Mouse (Mus musculus): ENCODE data around the gene Prkn.

Gene Prkn

DNA sequence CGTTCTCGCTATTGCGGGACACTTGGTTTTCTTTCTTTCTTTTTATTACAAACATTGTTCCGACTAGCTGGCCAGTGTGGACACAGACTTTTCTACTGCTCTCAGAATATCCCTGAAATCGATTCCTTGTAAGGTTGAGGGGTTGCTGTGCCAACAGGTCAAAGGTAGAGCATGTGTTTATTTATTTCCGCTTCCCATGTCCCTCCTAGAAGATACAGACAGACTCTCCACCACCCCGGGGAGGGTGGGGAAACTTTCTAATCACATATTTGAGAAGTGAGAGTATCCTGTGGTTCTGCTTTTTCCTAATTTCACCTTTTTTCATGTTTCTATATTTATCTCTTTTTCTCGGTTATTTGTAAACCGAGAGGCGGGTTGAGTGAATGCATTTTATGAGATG lies 797.5 kb downstream of the Prkn start:
- in situ Hi-C loops (cut with MboI, MseI), result no loop called here

DNA sequence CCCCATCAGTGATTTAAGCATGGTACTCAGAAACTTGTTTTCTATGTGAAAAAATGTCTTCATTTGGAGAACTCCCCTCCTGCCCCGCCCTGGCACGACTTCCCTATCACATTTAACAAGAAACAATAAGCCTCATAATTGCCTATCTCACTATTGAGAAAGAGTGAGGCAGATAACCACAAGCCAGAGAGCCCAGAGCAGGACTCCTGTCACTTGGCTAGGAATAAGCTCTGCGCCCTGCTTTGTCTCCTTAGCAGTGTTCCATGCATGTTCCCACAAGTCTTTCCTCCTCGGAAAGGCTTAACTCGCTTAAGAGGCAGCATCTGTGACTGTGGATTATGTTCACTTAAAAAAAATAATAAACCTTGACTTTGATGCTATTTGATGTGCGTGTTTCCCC lies 798.3 kb downstream of the Prkn start:
- in situ Hi-C loops (cut with MboI, MseI), result no loop called here

DNA sequence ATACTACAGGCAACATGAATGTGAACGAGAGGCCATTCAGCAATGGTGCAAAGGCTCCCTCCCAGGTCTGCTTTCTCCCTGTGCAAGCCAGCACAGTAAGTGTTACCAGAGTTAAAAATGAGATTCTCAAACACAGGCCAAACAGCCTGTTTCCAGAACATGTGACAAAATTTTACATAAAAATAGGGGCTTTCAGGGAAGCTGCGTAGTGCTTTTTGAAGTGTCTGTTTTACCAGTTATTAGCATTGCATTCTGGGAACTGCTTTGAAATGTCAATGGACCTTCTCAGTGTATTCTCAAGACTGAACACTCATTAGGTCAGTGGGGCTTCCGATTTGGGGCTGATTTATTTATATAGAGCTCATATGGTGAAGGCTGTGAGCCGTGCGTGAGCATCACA lies 799.6 kb downstream of the Prkn start:
- in situ Hi-C loops (cut with MboI, MseI), result no loop called here

DNA sequence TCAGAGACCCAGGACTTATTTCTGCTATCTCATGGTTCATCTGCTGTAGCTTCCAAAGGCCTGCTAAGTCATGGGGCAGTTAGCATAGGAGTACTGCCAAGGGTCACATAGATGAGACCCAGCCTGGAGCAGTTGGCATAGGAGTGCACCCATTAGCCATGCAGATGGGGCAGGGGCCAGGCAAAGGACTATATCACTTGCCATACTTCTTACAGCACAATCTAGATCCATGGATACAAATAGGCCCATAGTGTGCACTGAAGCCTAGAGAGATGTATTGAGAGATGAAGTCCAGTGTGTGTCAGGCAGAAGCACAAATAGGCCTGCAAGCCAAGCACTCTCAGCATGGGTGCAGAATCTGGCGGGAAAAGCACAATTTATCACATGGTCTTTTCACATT lies 802.1 kb downstream of the Prkn start:
- in situ Hi-C loops (cut with MboI, MseI), result no loop called here

DNA sequence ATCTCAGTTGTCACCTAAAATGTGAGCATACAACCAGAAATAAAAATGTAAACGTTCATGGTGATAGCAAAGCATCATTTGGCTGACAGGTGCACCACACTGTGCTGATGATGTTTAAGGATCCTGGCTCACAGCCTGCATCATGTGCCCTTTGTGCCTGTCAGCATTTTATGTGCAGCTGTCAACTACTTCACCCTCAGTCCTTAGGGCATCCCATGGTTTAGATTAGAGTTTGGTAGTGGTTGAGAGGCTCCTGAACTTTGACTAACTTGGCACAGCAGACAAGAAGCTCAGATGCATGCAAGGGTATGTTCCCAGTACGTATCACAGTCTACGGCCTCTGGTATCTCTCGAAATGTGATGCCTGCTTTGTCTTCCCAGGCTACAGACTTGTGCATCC lies 803.8 kb downstream of the Prkn start:
- in situ Hi-C loops (cut with MboI, MseI), result no loop called here

DNA sequence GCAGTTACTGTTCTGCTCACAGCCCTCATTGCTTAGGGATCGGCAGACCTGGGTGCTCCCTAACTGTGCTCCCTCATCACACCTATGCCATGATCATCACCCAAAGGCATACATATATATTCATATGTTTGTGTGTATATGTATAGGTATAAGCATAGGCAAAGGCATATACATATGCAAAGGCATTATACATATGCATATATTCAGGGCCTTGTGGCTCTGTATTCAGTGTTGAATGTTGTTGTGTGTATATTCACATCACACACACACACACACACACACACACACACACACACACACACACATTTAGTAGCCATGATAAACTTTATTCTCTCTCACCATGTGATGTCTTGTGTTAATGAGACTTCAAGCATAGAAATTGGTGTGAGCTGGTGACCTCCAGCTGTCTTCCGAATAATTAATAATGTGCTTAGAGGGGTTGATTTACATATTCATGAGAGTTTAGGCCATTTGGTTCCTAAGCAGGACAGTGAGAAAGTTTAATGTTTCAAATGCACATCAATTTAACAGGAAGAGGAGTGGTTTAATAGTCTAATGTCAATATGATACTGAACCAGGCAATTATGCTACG lies 804.8 kb downstream of the Prkn start:
- in situ Hi-C loops (cut with MboI, MseI), result no loop called here

DNA sequence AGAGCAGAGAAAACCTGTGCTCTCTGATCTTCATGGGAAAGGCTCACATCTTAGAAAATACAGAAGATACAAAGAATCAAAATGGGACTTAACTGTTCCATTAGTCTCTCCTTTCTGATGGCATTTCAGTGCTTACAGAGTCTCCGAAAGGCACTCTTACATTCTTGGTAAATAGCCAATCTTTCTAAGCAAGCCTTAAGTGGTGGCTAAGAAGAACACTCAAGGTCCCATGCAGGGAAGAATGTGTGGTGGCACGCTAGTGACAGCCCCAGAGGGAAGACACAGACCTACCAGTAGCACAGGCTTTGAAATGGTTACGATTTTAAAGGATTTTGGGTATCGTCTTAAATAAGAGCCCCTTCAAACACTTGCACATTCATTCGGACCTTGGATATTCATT lies 816.2 kb downstream of the Prkn start:
- in situ Hi-C loops (cut with MboI, MseI), result no loop called here

DNA sequence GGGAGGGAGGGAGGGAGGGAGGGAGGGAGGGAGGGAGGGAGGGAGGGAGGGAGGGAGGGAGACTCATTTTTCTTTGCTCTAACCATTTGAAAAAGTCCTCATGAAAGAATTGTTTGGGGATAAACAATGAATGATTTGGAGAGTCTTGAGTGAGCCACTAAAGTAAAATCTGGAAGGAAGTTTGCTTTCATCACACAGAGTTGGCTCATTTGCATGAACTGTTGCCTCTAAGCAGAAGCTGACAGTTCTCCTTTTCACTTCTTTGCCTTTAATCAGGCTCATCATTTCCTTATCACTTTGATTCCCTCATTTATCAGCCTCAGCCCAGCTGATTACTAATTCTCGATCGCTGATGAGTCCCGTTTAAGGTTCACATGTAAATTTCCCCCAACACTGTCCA lies 816.7 kb downstream of the Prkn start:
- in situ Hi-C loops (cut with MboI, MseI), result no loop called here

DNA sequence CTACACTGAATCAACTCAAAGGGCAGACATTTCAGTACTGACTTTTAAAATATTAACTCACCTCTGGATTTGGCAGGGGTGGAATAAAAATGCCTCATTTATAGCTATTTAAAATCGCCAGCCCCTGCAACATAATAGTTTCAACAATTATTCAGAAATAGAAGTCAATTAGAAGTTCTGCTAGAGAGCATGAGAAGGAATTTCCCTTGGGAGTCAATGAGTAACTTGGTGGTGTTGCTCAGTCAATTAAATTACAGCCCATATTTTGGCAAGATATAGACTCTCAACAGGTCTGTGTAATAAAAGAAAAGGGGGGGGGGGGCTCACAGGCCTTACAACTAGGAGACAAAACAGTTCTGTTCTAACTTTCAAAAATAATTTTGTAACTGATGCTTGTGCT lies 821.7 kb downstream of the Prkn start:
- in situ Hi-C loops (cut with MboI, MseI), result no loop called here

DNA sequence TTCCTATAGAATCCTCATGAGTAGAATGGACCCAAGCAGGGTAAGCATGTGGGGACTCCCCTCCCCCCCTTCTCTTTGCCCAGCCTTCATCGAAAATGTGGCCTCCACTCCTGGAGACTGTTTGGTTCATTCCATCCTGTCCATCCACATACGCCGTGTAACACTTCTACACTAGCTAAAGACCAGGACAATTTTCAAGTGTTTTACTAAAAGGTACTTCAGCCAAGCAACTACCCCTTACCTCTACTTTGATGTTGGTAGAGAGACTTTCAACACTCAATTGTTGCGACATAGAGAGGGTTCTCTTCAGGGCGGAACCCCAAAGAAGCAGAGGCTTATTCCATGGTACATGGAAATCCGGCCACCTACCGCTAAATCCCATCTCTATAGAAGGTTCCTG lies 823.3 kb downstream of the Prkn start:
- in situ Hi-C loops (cut with MboI, MseI), result no loop called here

DNA sequence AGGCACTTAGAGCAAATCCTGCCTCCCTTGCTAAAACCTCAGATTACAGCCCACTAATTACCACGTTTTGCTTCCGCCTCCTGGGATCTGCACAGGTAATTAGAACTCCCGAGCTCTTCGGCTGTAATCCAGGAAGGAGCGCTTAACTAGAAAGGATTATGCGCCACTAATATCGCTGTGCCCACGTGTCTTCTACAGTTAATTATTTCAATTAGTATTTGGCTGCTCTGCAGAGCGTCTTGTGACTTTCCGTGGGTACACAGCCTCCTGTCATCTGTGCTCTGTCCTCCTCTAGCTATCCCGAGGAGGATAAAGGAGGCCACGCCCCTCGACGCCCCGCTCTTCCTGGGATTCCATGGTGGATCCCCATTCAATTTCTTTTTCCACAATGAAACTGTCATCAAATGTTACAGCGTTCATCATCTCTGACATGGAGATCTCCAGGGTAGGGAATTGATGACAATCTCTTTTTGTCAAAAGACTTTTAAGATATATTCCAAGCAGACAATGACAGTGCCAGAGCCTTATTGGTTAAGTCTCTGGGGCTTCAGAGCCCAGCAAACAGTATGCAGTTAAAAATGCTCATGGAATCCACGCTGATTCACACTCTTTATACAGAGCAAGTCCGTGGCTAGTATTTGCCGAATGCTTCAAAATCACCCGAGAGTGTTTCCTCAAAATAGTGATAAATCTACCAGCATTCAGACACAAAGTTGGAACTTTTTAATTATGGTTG lies 824.6 kb downstream of the Prkn start:
- in situ Hi-C loops (cut with MboI, MseI), result no loop called here

DNA sequence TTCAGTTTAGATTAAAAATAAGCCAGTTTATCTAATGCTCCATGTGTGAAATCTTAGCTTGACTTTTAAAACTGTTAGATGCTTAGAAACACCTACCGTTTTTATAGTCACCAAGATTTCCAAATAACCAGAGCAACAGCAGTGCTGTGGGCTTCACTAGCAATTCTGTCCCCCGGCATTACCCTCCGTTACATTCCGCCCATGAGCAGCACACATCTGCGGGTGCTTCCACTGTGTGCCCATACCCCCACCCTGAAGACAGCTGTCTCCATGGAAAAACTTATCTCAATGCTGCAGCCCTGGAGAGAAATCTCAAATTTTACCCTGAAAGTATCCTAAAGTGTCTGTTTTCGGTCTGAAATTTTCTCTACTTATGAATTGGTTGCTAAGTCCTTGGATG lies 839.5 kb downstream of the Prkn start:
- in situ Hi-C loops (cut with MboI, MseI), result no loop called here

DNA sequence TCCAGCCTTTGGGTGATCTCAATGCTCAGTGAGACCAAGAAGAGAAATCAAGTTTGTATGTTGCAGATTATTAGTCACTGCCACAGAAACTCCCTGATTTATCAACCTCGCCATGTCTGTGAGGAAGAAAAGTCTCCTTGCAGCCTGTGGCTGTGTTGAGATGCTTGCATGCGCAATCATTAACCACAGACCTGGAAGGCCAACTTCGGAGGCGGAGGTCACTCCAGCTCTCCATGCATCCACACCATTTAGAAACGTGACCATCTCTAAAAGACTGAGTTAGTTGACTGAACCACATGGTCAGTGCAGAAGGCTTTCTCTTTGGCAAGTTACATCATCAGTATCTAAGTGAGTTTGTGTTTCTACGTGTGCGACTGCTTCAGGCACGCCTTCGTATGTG lies 840.3 kb downstream of the Prkn start:
- in situ Hi-C loops (cut with MboI, MseI), result no loop called here

DNA sequence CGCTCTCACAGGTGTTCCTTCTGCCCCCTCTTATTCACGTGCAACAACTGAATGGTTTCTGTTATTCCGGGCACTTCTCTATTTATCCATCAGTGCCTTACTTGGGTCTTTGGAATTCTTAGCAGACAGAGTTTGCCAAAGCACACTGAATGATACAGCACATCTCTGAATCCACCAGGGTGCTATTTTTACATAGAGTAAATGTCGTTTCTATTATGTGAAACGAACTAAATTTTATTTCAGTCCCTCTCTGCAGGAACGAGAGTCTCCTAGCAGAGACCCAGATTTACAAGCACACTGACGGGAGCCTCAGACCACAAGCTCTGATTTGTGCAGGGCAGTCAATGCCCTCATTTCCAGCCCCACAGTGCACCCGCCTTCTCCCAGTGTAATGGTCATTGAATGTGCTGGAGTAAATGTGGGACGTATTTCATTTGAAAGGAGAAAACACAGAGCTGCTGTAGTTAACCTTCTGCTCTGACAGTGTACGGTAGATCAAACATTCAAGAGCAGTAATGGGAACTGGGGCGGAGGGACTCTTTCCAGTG lies 841.7 kb downstream of the Prkn start:
- in situ Hi-C loops (cut with MboI, MseI), result no loop called here

DNA sequence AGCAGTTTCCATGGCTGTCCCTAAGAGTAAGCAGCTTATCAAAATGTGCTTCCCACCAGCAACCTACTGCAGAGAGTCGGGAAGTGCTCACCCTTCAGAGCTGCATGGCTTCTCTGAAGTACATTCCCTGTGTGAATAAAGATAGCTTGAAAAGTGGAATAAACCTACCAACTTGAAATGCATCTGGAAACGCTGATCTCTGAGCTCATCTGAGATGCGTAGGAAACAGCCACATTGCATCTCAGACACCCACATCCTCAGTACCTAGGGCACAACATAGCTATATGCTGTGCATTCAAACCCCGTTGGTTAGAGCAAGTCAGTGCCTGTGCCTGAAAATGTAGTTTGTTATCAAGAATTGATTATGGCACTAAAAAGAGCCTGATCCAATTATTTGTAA lies 864.8 kb downstream of the Prkn start:
- in situ Hi-C loops (cut with MboI, MseI), result no loop called here

DNA sequence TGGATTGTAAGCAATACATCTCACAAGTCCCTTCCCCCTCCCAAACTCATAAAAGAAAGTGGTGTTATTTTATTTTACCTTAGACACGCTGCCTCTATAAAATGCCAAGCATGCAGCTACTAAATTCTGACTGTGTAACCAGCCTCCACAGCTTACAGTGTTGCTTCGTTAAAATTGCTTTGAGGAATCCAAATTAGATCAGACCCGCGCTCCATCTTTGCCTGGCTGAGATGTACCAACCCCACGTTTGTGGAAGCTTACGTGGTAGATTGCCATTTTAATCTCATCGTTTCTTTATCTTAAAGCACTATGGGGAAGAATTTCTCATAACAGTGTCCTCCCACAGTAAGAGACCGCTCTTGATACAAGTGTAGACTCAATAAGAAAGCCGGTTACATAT lies 865.6 kb downstream of the Prkn start:
- in situ Hi-C loops (cut with MboI, MseI), result no loop called here

DNA sequence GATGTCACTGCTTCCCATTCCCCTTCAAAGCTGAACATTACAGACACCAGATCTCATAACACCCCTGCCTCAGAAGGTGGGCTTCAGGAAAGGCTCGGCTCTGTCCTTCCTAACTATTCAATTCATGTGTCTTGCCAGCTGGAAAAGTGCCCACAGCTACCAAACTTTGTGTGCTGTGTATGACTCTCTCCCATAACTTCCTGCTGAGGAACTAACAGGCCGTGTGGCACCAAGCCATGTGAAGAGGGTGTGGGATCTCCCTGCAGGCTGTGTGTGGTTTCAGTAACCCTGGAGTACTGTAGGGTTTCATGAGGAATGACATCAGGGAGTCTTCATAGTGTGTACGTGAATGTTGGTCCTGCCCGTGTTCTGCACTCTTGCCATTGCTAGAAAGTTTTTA lies 871.9 kb downstream of the Prkn start:
- in situ Hi-C loops (cut with MboI, MseI), result no loop called here

DNA sequence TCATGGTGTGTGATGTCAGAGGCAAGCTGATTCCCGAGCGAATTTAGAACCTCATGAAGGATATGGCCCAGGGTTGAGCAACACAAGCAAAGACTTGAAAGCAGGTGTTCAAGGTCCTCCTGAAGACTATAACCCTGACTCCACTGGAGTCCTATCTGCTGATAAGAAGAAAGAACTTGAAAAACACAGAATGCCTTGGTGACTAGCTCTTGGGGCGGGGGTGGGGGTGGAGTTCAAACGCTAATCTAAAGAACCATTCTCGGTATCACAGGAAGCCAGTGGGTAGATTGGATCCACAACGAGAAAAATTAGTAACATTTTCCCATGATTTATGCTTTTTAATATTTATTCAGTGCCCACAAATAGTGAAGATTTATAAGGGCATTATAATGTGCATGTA lies 879.6 kb downstream of the Prkn start:
- in situ Hi-C loops (cut with MboI, MseI), result no loop called here

DNA sequence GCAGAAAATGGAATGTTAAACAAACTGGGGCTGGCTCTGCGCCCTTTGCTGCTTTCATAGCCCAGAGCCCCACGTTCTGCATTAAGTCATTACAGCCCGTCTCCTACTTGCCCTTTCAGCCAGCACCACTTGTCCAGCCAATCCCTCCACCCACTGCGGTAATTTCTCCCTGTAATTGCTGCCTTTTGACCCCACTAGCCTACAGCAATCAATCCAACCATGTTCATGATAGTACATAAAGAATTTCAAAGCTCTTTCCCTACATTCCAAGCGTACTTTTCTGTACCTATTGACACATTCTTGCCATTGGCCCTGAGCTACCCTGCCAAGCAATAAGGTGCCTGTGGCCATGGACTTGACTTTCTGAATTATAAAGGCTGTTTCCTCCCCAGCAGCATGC lies 881.7 kb downstream of the Prkn start:
- in situ Hi-C loops (cut with MboI, MseI), result no loop called here

DNA sequence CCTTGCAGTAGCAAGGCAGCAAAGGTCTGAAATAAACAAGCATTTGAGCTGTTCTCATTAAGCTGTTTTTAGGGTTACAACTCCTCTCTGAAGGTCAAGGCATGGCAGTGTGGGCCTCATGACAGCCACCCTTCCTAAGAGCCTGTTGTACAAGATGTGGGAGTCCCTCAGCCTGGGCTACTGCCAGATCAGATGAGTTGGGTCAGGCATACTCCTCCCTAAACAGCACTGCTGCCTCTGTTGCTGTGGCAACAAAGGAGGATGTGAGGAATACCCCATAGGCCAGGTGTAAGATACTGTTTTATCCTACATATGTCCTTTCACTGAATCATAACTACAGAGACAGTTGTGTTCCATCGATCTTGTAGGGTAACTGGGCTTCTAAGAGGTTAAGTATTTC lies 882.3 kb downstream of the Prkn start:
- in situ Hi-C loops (cut with MboI, MseI), result no loop called here

DNA sequence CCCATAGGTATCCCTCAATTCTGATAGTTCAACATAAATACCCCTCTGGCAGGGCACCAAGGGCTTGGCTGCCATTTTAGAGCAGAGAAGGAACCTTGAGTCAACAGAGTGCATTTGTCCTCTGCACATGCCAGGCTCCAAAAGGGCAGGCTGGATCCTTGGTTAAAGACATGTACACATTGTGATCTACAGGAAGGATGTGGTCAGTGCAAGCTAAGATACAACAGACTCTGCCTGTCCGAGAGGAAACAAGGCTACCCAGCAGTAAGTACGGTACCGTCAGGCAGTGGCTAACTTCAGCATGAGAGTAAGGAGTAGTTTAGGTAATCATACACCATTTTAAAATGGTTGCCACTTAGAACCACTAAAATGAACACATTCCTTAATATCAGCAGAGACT lies 884.0 kb downstream of the Prkn start:
- in situ Hi-C loops (cut with MboI, MseI), result no loop called here

DNA sequence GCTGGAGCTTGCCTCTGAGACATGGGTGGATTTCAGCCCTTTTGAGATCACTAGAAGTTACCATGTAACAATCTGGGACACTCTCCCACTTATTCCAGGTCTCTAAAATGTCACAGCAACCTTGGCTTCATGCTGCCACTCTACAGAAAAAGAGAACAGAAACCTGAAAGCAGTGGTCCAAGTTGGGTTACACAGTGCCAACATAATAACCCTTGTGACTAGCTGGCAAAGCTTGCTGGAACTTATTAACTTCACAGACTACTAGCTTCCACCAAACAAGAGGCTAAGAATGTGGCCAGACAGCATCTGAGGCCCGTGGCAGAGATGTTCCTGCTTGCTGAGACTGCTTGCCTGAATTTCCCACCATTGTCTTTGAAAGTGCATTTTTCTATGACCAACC lies 886.9 kb downstream of the Prkn start:
- in situ Hi-C loops (cut with MboI, MseI), result no loop called here

DNA sequence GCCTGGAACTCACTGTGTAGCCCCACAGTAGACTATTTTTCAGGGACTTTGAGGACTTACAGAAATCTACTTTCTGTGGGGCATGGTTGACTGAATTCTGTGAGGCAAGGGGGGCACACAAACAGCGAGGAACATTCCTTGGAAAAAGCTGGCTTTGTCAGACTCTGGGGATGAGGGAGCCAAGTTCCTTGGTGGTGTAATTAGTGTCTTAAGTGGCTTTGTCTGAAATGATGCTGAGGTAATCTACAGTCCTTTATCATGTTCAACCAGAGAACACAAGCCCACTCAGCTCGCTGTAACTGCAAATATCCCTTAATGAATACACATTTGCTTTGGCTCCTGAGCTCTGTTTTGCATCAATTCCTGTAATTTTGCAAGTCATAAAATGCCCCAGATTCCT lies 888.1 kb downstream of the Prkn start:
- in situ Hi-C loops (cut with MboI, MseI), result no loop called here
